Mouse (Mus musculus) liver, embryonic 11.5 days (tissue): Measurements from ENCODE around the gene Acta2. TPM values are rescaled to one million over a fixed set of nuclear protein-coding genes. Genes with fewer than 3 reads are reported as not detected.

Experiments
- ATAC-seq: fragments of 200-750 bp; cut with Nextera tagmentation; replicated peaks from 2 replicates; pipeline ENCODE4 v1.8.0; 2017; ENCODE audit warnings: moderate number of reproducible peaks, mild to moderate bottlenecking, moderate TSS enrichment, moderate library complexity; ENCODE audit not compliant: low FRiP score
- DNase-seq: peaks from one replicate; pipeline ENCODE4 v3.0.0-alpha.2; 2017; ENCODE audit warnings: low spot score
- H3K27ac ChIP-seq: fragments of 300-500 bp; sonication (generic); 2 replicates; pipeline ENCODE4 v1.5.1; 2014; ENCODE audit warnings: mild to moderate bottlenecking, low read depth, low read length, control low read depth
- H3K27me3 ChIP-seq: fragments of 300-500 bp; sonication (generic); replicated peaks from 2 replicates; pipeline ENCODE4 v1.6.1; 2014; ENCODE audit warnings: low read length, mixed read lengths; ENCODE audit not compliant: control insufficient read depth, insufficient read depth
- H3K36me3 ChIP-seq: fragments of 300-500 bp; sonication (generic); 2 replicates; pipeline ENCODE4 v1.6.1; 2014; ENCODE audit warnings: mild to moderate bottlenecking, low read length, moderate library complexity, mixed read lengths; ENCODE audit not compliant: control insufficient read depth, insufficient read depth
- H3K4me1 ChIP-seq: fragments of 300-500 bp; sonication (generic); replicated peaks from 2 replicates; pipeline ENCODE4 v1.6.1; 2014; ENCODE audit warnings: low read length, mixed read lengths; ENCODE audit not compliant: control insufficient read depth, insufficient read depth
- H3K4me2 ChIP-seq: fragments of 300-500 bp; sonication (generic); 2 replicates; pipeline ENCODE4 v1.6.1; 2014; ENCODE audit warnings: mild to moderate bottlenecking, control low read depth, moderate library complexity
- H3K4me3 ChIP-seq: fragments of 300-500 bp; sonication (generic); 2 replicates; pipeline ENCODE4 v1.5.1; 2014; ENCODE audit warnings: low read depth, low read length, control low read depth
- H3K9ac ChIP-seq: fragments of 300-500 bp; sonication (generic); 2 replicates; pipeline ENCODE4 v1.6.1; 2014; ENCODE audit warnings: low read depth, low read length, control low read depth
- H3K9me3 ChIP-seq: fragments of 300-500 bp; sonication (generic); 2 replicates; pipeline ENCODE4 v1.6.1; 2016; ENCODE audit warnings: low read length, inconsistent platforms, mixed read lengths; ENCODE audit not compliant: control insufficient read depth
- WGBS: fragments of 180-500 bp; shearing (Covaris S2); extraction: QIAGEN DNeasy Blood & Tissue Kit; methylation state at CpG from one replicate; pipeline ENCODE4 v1.1.7; 2014; 5-methylcytosine and 5-hydroxymethylcytosine counted together
- polyA plus RNA-seq: library from polyadenylated mRNA; unstranded; fragments of >200 nt; fragmentation: Nextera tagmentation; extraction: Ambion mirVana; gene quantifications from 2 replicates; pipeline ENCODE4 v1.2.1, GENCODE M21; 2014

The Acta2 gene
- polyA plus RNA-seq: 44.3 and 68.2 TPM in 2 replicates

- H3K4me3 ChIP-seq: no peak within 1 kb of the TSS
- no peak within 1 kb of the TSS for H3K27ac ChIP-seq
- WGBS: 64% methylated on average over 16 of the region's 16 CpGs
- ATAC-seq (no peak), DNase-seq (no peak)
- H3K9ac ChIP-seq: no peak within 1 kb of the TSS
- no peaks in the 10 kb centered on the region for H3K36me3 ChIP-seq
- no peaks in the 10 kb centered on the region; the same call in none of the 2 replicates for H3K4me1 ChIP-seq
- H3K27me3 ChIP-seq: no peaks in the 10 kb centered on the region
- no peaks in the 10 kb centered on the region for H3K9me3 ChIP-seq
- H3K4me2 ChIP-seq: peak within 1 kb of the TSS; percentile 41
Measured at GRCm38 (mm10) chr19:34254880-34255681, at the start of gene Acta2. Gene Acta2, minus strand, starts transcription at chr19:34255590.

GRCm38 (mm10) chr19:34304917-34305316, 49.5 kb upstream of the Acta2 start:
- no peaks in the 10 kb centered on the region for H3K4me1 ChIP-seq
- H3K4me3 ChIP-seq: no peak overlapping the region
- H3K9ac ChIP-seq: no peak overlapping the region
- no peak for ATAC-seq
- no peak overlapping the region for H3K4me2 ChIP-seq
- no peak for DNase-seq
- no peaks in the 10 kb centered on the region for H3K27me3 ChIP-seq
- H3K27ac ChIP-seq: no peak overlapping the region
- no peaks in the 10 kb centered on the region for H3K36me3 ChIP-seq
- H3K9me3 ChIP-seq: no peaks in the 10 kb centered on the region

GRCm38 (mm10) chr19:34300430-34300829, 45.0 kb upstream of the Acta2 start:
- H3K27me3 ChIP-seq: no peaks in the 10 kb centered on the region
- no peak overlapping the region for H3K9ac ChIP-seq
- no peaks in the 10 kb centered on the region for H3K4me1 ChIP-seq
- DNase-seq: no peak
- H3K4me2 ChIP-seq: no peak overlapping the region
- no peak overlapping the region for H3K4me3 ChIP-seq
- no peaks in the 10 kb centered on the region for H3K36me3 ChIP-seq
- no peak overlapping the region for H3K27ac ChIP-seq
- no peaks in the 10 kb centered on the region for H3K9me3 ChIP-seq
- WGBS: 72% methylated on average over 2 of the region's 2 CpGs
- ATAC-seq: no peak

- DNase-seq (no peak), ATAC-seq (no peak)
- H3K9me3 ChIP-seq: no peaks in the 10 kb centered on the region
- no peak overlapping the region for H3K9ac ChIP-seq
- H3K36me3 ChIP-seq: no peaks in the 10 kb centered on the region
- no peaks in the 10 kb centered on the region for H3K4me1 ChIP-seq
- H3K27me3 ChIP-seq: no peaks in the 10 kb centered on the region
- no peak overlapping the region for H3K27ac ChIP-seq
- no peak overlapping the region for H3K4me3 ChIP-seq
- H3K4me2 ChIP-seq: no peak overlapping the region
- WGBS: 64% methylated on average over 4 of the region's 4 CpGs
Measured at GRCm38 (mm10) chr19:34299229-34299628, 43.8 kb upstream of the Acta2 start.

- Histone ChIP-seq H3K4me1 (no peaks in the 10 kb centered on the region), H3K9me3 (no peaks in the 10 kb centered on the region), H3K9ac (no peak overlapping the region), H3K4me3 (no peak overlapping the region), H3K27me3 (no peaks in the 10 kb centered on the region), H3K27ac (no peak overlapping the region), H3K36me3 (no peaks in the 10 kb centered on the region), H3K4me2 (no peak overlapping the region)
- WGBS: 51% methylated on average over 1 of the region's 1 CpGs
- ATAC-seq (no peak), DNase-seq (no peak)
Measured at GRCm38 (mm10) chr19:34298531-34298930, 43.1 kb upstream of the Acta2 start.

- WGBS: 64% methylated on average over 6 of the region's 6 CpGs
- DNase-seq (no peak), ATAC-seq (no peak)
- no peak overlapping the region for H3K4me2 ChIP-seq
- no peaks in the 10 kb centered on the region for H3K27me3 ChIP-seq
- H3K27ac ChIP-seq: no peak overlapping the region
- no peak overlapping the region for H3K4me3 ChIP-seq
- no peak overlapping the region for H3K9ac ChIP-seq
- H3K36me3 ChIP-seq: no peaks in the 10 kb centered on the region
- peaks cover 6% of the 10 kb centered on the region; the same call in 1 of the 2 replicates for H3K4me1 ChIP-seq
- H3K9me3 ChIP-seq: no peaks in the 10 kb centered on the region
Measured at GRCm38 (mm10) chr19:34295442-34295841, 40.1 kb upstream of the Acta2 start.

GRCm38 (mm10) chr19:34293376-34293947, 38.1 kb upstream of the Acta2 start:
- no peaks in the 10 kb centered on the region for H3K36me3 ChIP-seq
- H3K4me2 ChIP-seq: no peak overlapping the region
- WGBS: 70% methylated on average over 3 of the region's 3 CpGs
- no peak overlapping the region for H3K27ac ChIP-seq
- H3K9ac ChIP-seq: no peak overlapping the region
- DNase-seq (no peak), ATAC-seq (no peak)
- H3K4me1 ChIP-seq: peaks cover 6% of the 10 kb centered on the region; the same call in 1 of the 2 replicates
- no peak overlapping the region for H3K4me3 ChIP-seq
- no peaks in the 10 kb centered on the region for H3K9me3 ChIP-seq
- no peaks in the 10 kb centered on the region for H3K27me3 ChIP-seq

GRCm38 (mm10) chr19:34292701-34293100, 37.3 kb upstream of the Acta2 start:
- 57% methylated on average over 2 of the region's 2 CpGs for WGBS
- Histone ChIP-seq H3K9me3 (no peaks in the 10 kb centered on the region), H3K27ac (no peak overlapping the region), H3K9ac (no peak overlapping the region), H3K4me3 (no peak overlapping the region), H3K36me3 (no peaks in the 10 kb centered on the region), H3K4me1 (peaks cover 6% of the 10 kb centered on the region; the same call in 1 of the 2 replicates), H3K27me3 (no peaks in the 10 kb centered on the region), H3K4me2 (no peak overlapping the region)
- no peak for DNase-seq
- no peak for ATAC-seq

GRCm38 (mm10) chr19:34291956-34292355, 36.6 kb upstream of the Acta2 start:
- DNase-seq (no peak), ATAC-seq (no peak)
- H3K4me2 ChIP-seq: no peak overlapping the region
- H3K9ac ChIP-seq: no peak overlapping the region
- no peaks in the 10 kb centered on the region for H3K9me3 ChIP-seq
- no peak overlapping the region for H3K27ac ChIP-seq
- H3K4me3 ChIP-seq: no peak overlapping the region
- peaks cover 6% of the 10 kb centered on the region; the same call in 1 of the 2 replicates for H3K4me1 ChIP-seq
- no peaks in the 10 kb centered on the region for H3K27me3 ChIP-seq
- H3K36me3 ChIP-seq: no peaks in the 10 kb centered on the region
- WGBS: 74% methylated on average over 5 of the region's 5 CpGs
